Mouse (Mus musculus): ENCODE results near the gene Npas3.
"Not testable (repeated sequence)": the region's sequence is repeated elsewhere in the genome, so short reads cannot be mapped to it uniquely, and the experiment has no call there.

The Npas3 gene

GRCm38 (mm10) chr12:53248101-53248727 lies at the start of gene Npas3:
Gene Npas3, plus strand, starts transcription at chr12:53248677.
- DNase-seq (ENCODE audit: low read depth, low spot score): peak; percentile 41

GRCm38 (mm10) chr12:53217141-53217540 lies 31.3 kb upstream of the Npas3 start:
- no peak for DNase-seq (ENCODE audit: low read depth, low spot score)

DNA sequence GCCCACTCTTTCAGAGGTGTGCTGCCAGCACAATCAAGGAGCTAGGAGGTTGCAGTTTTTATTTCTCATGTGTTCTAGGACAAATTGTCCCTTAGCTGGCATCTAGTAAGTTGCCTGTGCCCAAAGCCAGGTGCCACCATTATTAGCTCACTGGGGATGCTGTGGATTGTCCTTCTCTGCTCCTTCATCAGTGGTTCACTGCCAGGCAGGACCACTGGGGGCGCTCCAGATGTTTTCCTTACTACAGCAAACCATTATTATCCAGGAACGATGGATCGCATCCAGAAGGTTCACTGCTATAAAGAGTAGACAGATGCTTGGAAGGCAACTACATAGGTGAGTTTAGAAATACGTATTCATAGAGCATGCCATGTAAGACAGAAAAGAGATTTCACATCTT lies 25.7 kb upstream of the Npas3 start:
- DNase-seq (ENCODE audit: low read depth, low spot score): no peak

DNA sequence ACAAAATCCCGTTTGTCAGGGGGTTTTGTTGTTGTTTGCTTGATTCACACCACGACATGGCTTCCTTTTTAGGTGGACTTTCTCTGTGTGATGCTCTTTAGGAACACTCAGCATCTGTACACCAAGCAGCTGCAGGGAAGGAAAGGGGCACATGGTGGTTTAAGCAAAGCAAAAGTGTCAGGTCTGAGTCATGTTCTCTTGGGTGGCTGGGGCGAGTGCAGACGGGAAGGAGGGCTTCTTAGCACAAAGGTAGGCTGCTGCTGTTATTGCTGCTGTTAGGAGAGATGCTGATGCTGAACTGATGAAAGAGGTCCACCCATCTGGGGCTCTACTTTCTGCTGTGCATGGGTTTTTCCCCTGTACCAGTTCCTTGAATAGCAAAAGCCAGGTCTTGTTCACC lies 21.1 kb upstream of the Npas3 start:
- no peak for DNase-seq (ENCODE audit: low read depth, low spot score)

DNA sequence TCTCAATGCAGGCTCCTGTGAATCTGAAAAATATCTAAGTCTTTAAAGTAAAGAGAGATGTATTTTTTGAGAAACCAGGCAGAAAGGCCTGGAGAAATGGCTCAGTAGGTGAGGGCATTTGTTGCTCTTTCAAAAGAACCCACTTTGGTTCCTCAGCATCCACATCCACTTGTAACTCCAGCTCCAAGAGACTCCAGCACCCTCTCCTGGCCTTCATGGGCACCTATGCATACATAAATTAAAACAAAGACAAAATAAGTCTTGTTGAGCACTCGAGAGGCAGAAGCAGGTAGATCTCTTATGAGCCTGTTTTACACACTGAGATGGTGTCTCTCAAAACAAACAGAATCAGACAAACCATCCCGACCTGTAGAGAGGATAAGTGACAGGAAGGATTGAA lies 19.1 kb upstream of the Npas3 start:
- DNase-seq (ENCODE audit: low read depth, low spot score): no peak

DNA sequence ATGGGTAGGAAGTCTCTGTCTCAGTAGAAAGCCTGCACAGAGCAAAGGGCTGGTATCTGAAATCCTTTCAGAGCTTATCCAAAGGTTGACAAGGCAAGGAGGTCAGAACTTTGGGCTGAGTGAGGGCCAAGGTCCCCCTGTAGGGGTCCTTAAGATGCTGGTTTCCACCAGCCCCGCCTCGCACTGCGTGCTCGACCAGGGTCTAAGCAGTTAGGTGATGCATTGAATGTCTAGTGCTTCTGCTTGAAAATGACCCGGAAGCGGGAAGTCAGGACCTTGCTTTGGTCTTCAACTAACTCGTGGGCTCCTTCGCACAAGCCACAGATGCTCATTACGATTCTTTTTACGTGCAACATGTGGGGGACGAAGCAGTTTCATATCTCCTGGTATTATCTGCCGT lies 2.3 kb upstream of the Npas3 start:
- DNase-seq (ENCODE audit: low read depth, low spot score): no peak

- DNase-seq (ENCODE audit: low read depth, low spot score): peak; percentile 30
Observed at GRCm38 (mm10) chr12:53246581-53247490, 1.6 kb upstream of the Npas3 start.

DNA sequence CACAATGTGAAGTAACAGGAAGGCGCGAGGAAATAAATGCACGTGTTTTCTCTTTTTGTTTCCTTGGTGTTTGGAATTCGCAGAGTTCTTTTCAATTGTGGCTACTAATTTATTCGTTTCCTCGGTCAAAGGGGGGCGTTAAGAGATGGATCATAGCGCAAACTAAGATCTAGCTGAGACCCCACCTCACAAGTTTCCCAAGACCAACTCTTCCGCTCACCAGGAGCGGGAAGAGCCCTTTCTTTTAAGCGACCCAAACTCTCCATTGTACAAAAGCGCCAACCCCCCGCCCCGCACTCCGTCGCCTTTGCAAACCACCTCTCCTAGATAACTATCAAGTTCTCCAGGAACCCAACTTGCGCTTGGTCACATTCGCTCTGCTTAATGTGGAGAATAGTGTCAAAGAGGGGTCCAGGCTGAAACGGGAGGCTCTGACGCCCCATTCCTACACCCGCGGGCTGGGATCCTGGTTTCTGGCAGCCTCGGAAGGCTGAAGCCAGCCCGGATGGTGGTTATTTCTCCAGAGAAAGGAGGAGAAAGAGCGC lies 914 bp upstream of the Npas3 start:
- peak; percentile 45 for DNase-seq (ENCODE audit: low read depth, low spot score)

DNA sequence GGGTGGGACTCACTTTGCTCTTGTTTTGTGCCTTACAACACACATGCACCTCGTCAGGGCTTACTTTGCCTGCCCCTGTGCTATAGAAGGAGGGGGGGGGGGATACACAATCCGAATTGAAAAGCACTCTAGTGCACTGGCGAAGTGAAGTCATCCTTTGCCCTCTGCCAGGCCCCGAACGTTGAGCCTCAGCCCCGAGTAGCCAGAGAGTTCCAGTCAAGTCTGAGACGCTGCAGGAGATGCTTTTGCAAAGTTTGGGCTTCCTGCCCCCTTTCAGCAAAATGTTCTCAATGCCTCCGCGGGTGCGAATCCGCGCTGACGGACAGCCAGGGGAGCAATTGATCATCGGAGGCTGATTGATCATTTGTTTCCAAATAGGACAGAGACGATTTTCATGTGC lies 319 bp downstream of the Npas3 start:
- peak; percentile 41 for DNase-seq (ENCODE audit: low read depth, low spot score)

- peak; percentile 53 for DNase-seq (ENCODE audit: low read depth, low spot score)
Observed at GRCm38 (mm10) chr12:53251701-53252181, 3.3 kb downstream of the Npas3 start.

- DNase-seq (ENCODE audit: low read depth, low spot score): peak; percentile 36
Observed at GRCm38 (mm10) chr12:53252213-53252571, 3.7 kb downstream of the Npas3 start.

GRCm38 (mm10) chr12:53252572-53253422 lies 4.3 kb downstream of the Npas3 start:
- peak; percentile 36 for DNase-seq (ENCODE audit: low read depth, low spot score)

- peak; percentile 64 for DNase-seq (ENCODE audit: low read depth, low spot score)
Observed at GRCm38 (mm10) chr12:53253461-53254159, 5.1 kb downstream of the Npas3 start.

GRCm38 (mm10) chr12:53254160-53254480 lies 5.6 kb downstream of the Npas3 start:
- DNase-seq (ENCODE audit: low read depth, low spot score): no peak

GRCm38 (mm10) chr12:53274502-53274901 lies 26.0 kb downstream of the Npas3 start:
- not testable (repeated sequence) for DNase-seq (ENCODE audit: low read depth, low spot score)

DNA sequence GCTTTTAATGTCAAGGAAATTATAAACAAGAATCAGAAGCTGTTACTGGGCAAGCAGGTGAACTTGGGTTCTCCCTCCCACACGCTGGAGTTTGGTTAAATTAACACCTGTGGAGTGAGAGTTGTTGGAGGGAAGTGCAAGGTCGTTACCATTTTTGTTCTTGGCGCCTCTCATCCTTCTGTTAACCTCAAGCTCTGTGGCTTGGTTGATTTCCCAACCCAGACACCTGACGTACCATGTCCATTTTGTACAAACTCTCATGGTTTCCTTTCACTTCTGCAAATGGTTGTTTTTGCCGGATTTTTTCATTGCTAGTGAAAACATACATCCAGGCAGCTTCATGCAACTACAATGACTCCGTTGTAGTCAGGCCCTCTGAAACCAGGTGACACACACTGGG lies 28.9 kb downstream of the Npas3 start:
- DNase-seq (ENCODE audit: low read depth, low spot score): no peak

- DNase-seq (ENCODE audit: low read depth, low spot score): no peak
Observed at GRCm38 (mm10) chr12:53290341-53290740, 41.9 kb downstream of the Npas3 start.

DNA sequence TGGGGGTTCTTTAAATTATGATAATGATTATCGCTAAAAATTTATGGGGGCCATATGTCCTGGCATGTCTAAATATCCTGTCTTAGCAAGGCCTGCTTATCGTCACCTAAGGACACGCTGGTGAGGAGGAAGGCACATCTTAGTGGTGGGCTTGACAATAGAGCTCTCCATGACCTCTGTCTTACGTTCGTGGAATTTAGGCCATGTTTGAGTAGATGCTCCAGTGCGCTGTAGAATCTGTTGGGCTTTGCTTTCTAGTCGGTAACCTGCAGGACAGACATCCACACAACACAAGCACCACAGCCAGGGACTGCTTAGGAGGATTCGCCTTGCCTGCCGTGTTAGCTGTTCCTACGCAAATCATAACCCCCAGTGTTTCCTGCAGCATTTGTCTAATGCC lies 42.4 kb downstream of the Npas3 start:
- no peak for DNase-seq (ENCODE audit: low read depth, low spot score)

GRCm38 (mm10) chr12:53292010-53292409 lies 43.5 kb downstream of the Npas3 start:
- no peak for DNase-seq (ENCODE audit: low read depth, low spot score)

DNA sequence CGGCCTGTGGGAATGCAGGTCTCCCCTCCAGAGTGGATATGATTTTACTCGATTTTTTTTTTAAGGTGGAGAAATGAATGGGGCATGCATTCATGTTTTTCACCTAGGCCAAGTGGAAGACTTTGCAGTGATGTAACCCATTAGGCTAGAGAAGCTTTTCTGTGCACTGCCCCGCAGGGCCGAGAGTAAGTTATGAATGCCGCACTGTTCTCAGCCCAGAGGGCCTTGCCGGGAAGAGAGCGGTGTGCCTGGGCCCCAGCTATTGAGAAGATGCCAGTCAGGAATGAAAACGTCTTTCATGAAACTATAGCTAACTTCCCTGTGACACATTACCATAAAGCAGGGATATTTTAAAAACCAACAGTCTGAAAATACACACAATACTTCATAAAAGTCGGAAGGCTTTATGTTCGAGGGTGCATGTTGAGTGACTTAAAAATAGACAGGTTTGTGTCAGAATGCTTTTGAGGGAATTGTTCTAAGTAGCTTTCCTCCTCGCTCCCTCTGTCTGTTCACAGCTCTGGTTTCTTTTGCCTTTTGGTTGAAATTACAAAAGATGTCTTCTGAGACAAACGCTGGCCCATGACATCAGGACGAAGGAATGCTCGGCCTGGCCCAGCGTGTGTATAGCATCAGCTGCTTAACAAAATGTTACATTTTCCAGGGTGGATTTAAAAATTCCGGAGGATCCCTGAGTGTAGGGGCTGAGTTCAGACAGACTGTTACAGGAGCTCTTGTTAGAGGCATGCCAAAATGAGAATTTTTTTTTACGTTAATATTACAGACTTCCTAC lies 44.2 kb downstream of the Npas3 start:
- DNase-seq (ENCODE audit: low read depth, low spot score): no peak
